Mouse (Mus musculus) ES-Bruce4 (cell line): ENCODE measurements around the gene Arhgap15. TPM values are rescaled to one million over a fixed set of nuclear protein-coding genes. Genes with fewer than 3 reads are reported as not detected.

ENCODE experiments used
- H3K27ac ChIP-seq: 2 replicates; pipeline ENCODE4 v1.5.1; 2012; ENCODE audit warnings: low read length, inconsistent platforms; ENCODE audit not compliant: insufficient read depth
- H3K27me3 ChIP-seq: 2 replicates; pipeline ENCODE4 v1.6.1; 2012; ENCODE audit warnings: mild to moderate bottlenecking, low read length, inconsistent platforms; ENCODE audit not compliant: control insufficient read depth, poor library complexity, insufficient read depth, severe bottlenecking
- H3K36me3 ChIP-seq: 2 replicates; pipeline ENCODE4 v1.6.1; 2012; ENCODE audit warnings: inconsistent platforms, mild to moderate bottlenecking, low read length, moderate library complexity; ENCODE audit not compliant: control insufficient read depth, poor library complexity, insufficient read depth, severe bottlenecking
- H3K4me1 ChIP-seq: one replicate; pipeline ENCODE4 v1.8.1; 2011; ENCODE audit warnings: low read length; ENCODE audit not compliant: control insufficient read depth, insufficient read depth
- H3K4me3 ChIP-seq: 2 replicates; pipeline ENCODE4 v1.5.1; 2011; ENCODE audit warnings: low read depth, mild to moderate bottlenecking, low read length
- H3K9ac ChIP-seq: 2 replicates; pipeline ENCODE4 v1.6.1; 2012; ENCODE audit warnings: low read depth, mild to moderate bottlenecking, inconsistent platforms; ENCODE audit not compliant: poor library complexity, severe bottlenecking
- H3K9me3 ChIP-seq: replicated peaks from 2 replicates; pipeline ENCODE4 v1.6.1; 2012; ENCODE audit warnings: mild to moderate bottlenecking, low read length, inconsistent platforms; ENCODE audit not compliant: control insufficient read depth, poor library complexity, insufficient read depth, severe bottlenecking
- CTCF ChIP-seq: IDR thresholded peaks from one replicate; pipeline ENCODE4 v1.8.1; 2011; ENCODE audit warnings: low read depth, low read length
- EP300 ChIP-seq: IDR thresholded peaks from 2 replicates; pipeline ENCODE4 v1.6.1; 2011; ENCODE audit warnings: low read depth, low read length; ENCODE audit not compliant: insufficient read depth
- POLR2A ChIP-seq: IDR thresholded peaks from one replicate; pipeline ENCODE4 v1.8.1; 2011; ENCODE audit warnings: low read length; ENCODE audit not compliant: insufficient read depth
- polyA plus RNA-seq: library from polyadenylated mRNA; stranded (reverse); fragments of >200 nt; gene quantifications from 2 replicates; pipeline ENCODE4 v1.2.4, GENCODE M21; 2011; ENCODE audit warnings: low read depth; ENCODE audit not compliant: missing spikeins, insufficient read depth, insufficient read length

Arhgap15 gene
- polyA plus RNA-seq, 1 experiment, result not detected

DNA sequence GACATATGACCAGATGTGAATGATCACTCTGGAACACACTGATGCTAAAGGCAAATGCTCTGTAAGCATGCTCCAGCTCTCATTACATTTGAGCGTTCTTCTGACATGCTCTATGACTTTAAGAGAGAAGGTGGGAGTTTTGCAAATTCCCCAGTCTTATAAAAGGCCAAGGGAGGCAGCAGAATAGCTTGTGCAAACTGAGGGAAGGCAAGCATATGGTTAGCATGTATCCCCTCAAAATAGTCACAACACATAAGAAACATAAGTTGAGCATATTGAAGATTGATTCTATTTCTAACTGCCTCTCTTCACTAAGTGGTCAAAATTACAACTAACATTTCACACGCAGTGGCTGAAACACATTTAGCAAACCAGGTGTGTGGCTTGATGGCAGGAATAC is 631.6 kb downstream of the Arhgap15 start:
- H3K9me3 ChIP-seq, result no peaks in the 10 kb centered on the region
- no peak overlapping the region for H3K27ac ChIP-seq
- H3K27me3 ChIP-seq, result no peaks in the 10 kb centered on the region
- TF ChIP-seq CTCF (no peak), POLR2A (no peak), EP300 (no peak)
- H3K4me3 ChIP-seq, result no peak overlapping the region
- H3K9ac ChIP-seq, result no peak overlapping the region
- H3K4me1 ChIP-seq, result no peaks in the 10 kb centered on the region
- no peaks in the 10 kb centered on the region for H3K36me3 ChIP-seq

DNA sequence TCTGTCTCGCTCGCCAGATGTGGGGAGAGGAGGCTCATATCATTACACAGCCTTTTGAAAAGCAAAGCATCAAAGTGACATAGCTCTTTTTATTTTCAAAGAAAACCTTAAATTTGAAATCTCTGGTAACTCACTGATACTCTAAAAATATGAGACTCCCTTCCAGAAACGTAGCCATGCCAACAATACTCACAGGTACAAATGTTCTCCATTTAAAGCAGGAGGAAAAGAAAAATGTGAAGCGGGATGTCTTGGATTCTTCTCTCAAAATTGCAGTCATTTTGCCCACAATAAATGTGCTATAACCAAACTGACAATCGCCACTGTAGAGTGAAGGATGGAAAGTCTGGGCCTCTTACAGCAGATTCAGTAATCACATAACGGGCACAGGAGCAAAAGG is 635.9 kb downstream of the Arhgap15 start:
- TF ChIP-seq EP300, result no peak

DNA sequence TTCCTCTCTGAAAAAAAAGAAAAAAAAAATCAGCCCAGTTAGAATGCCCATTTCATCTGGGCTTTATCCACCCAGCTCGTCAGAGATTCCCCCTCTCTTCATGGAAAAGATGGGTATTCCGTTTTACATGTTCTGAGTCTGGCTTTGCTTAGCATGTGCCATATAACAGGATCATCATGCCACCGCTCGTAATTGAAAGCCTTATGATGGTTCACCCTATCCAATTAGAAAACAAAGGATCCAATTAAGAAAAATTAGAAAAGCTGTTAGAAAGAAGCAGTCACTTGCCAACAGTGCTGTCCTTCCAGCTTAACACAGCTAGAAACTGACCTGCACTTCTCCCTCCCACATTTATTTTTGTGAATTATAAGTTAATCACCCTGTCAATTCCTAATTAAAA is 640.9 kb downstream of the Arhgap15 start:
- H3K36me3 ChIP-seq, result no peaks in the 10 kb centered on the region
- H3K27me3 ChIP-seq, result no peaks in the 10 kb centered on the region
- H3K4me1 ChIP-seq, result no peaks in the 10 kb centered on the region
- TF ChIP-seq CTCF (no peak), POLR2A (no peak), EP300 (no peak)
- no peaks in the 10 kb centered on the region for H3K9me3 ChIP-seq
- no peak overlapping the region for H3K4me3 ChIP-seq
- no peak overlapping the region for H3K27ac ChIP-seq
- no peak overlapping the region for H3K9ac ChIP-seq

More for the DNA sequence above, 635.9 kb downstream of the Arhgap15 start:
- H3K9ac ChIP-seq, result no peak overlapping the region
- no peaks in the 10 kb centered on the region for H3K27me3 ChIP-seq
- no peaks in the 10 kb centered on the region for H3K9me3 ChIP-seq
- H3K4me1 ChIP-seq, result no peaks in the 10 kb centered on the region
- no peak overlapping the region for H3K27ac ChIP-seq
- no peak overlapping the region for H3K4me3 ChIP-seq
- no peaks in the 10 kb centered on the region for H3K36me3 ChIP-seq

DNA sequence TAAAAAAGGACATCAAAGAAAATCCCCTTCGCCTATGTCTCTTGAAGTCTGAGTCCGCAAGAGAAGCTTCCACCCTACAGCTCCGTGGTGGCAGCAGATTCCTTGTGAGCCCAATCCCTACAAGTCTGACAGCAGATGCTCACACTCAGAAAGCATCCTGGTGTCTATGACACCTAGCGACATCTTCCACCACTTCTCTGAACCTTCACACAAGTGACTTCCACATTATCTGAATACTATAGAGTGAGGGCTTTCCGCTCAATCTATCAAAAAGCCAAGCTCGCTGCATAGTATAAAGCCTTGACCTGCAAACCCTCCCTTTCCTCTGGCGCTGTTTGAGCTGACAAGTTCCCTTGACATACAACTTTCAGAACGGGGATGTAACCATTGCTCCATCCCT is 645.2 kb downstream of the Arhgap15 start:
- H3K36me3 ChIP-seq, result no peaks in the 10 kb centered on the region
- no peak overlapping the region for H3K4me3 ChIP-seq
- no peaks in the 10 kb centered on the region for H3K27me3 ChIP-seq
- H3K9me3 ChIP-seq, result 0 out of 2 replicates have a peak, but pooled peaks cover 3% of the 10 kb centered on the region
- no peak for TF ChIP-seq POLR2A
- no peak for TF ChIP-seq EP300
- no peak for TF ChIP-seq CTCF
- H3K4me1 ChIP-seq, result no peaks in the 10 kb centered on the region
- no peak overlapping the region for H3K27ac ChIP-seq
- H3K9ac ChIP-seq, result no peak overlapping the region

DNA sequence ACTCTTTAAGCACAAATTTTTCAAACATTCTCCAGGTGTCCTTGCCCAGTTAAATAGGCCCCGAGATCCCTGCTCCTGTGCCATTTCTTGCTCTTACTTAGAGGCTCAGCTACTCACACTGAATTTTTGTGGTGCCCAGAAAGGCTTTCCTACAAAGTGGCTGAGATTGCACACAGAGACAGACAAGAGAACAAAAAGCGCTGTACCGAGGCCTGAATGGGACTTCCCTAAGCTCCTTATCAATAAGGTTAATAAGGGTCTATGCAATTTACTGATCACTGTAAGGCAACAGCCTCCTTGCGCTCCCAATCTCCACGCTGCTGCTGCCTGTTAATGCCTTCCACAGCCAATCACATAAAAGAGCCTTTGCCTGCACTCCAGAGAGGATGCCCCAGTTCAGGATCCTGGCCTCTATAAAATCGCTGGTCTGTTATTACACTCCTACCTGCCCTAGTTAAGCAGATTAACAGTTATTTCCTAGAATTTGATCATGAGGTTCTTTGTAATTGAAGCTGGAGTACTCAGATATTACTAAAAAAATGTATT is 646.4 kb downstream of the Arhgap15 start:
- no peak overlapping the region for H3K27ac ChIP-seq
- H3K9me3 ChIP-seq, result 0 out of 2 replicates have a peak, but pooled peaks cover 3% of the 10 kb centered on the region
- no peak overlapping the region for H3K9ac ChIP-seq
- H3K4me3 ChIP-seq, result no peak overlapping the region
- H3K27me3 ChIP-seq, result no peaks in the 10 kb centered on the region
- no peaks in the 10 kb centered on the region for H3K4me1 ChIP-seq
- no peaks in the 10 kb centered on the region for H3K36me3 ChIP-seq
- TF ChIP-seq POLR2A (no peak), EP300 (no peak), CTCF (no peak)

DNA sequence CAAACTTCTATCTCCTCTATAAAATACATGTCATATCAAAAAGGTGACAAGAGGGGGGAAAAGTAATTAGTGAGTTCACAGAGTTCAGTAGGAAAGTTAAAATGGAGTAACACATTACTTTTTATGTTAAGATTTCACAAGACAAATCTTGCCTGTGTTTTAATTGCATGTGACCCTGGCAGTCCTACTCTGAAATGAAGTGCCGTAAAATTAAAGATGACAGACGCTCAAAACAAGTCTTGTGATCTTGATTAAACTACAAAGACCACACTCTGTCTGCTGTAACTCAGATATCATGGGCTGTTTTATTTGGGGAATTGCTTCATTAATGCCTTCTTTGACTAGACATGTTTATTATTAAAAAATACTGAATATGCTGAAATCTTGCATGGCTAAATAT is 647.0 kb downstream of the Arhgap15 start:
- Histone ChIP-seq H3K4me3 (no peak overlapping the region), H3K9ac (no peak overlapping the region), H3K4me1 (no peaks in the 10 kb centered on the region), H3K27ac (no peak overlapping the region), H3K27me3 (no peaks in the 10 kb centered on the region), H3K36me3 (no peaks in the 10 kb centered on the region), H3K9me3 (0 out of 2 replicates have a peak, but pooled peaks cover 3% of the 10 kb centered on the region)
- TF ChIP-seq POLR2A (no peak), EP300 (no peak), CTCF (no peak)
